Mouse (Mus musculus): ENCODE measurements around the gene Heg1. TPM values are rescaled to one million over a fixed set of nuclear protein-coding genes. Genes with fewer than 3 reads are reported as not detected.

Heg1 gene
- polyA plus RNA-seq, 1 experiment from 2014 or later, result 22.9 TPM

GRCm38 (mm10) chr16:33705258-33705657 is 21.1 kb downstream of the Heg1 start:
- Histone ChIP-seq H3K27ac (ENCODE audit: low read length) (no peak overlapping the region), H3K36me3 (ENCODE audit: control insufficient read depth, insufficient read depth, low read length) (no peaks in the 10 kb centered on the region), H3K9ac (replicated peaks; ENCODE audit: low read depth, low read length) (no peak overlapping the region), H3K27me3 (ENCODE audit: control insufficient read depth, insufficient read depth, low read length) (no peaks in the 10 kb centered on the region), H3K4me1 (ENCODE audit: control insufficient read depth, insufficient read depth, low read length) (no peaks in the 10 kb centered on the region), H3K4me2 (replicated peaks; ENCODE audit: low read depth, low read length) (no peak overlapping the region), H3K9me3 (ENCODE audit: control insufficient read depth, low read depth, low read length) (no peaks in the 10 kb centered on the region), H3K4me3 (ENCODE audit: low read depth, low read length) (no peak overlapping the region)
- no peak for ATAC-seq (ENCODE audit: insufficient number of reproducible peaks, insufficient read depth, low FRiP score, low read depth)
- WGBS, result 21% methylated on average over 6 of the region's 6 CpGs

GRCm38 (mm10) chr16:33706111-33706890 is 22.1 kb downstream of the Heg1 start:
- Histone ChIP-seq H3K27ac (ENCODE audit: low read length) (no peak overlapping the region), H3K9me3 (ENCODE audit: control insufficient read depth, low read depth, low read length) (no peaks in the 10 kb centered on the region), H3K27me3 (ENCODE audit: control insufficient read depth, insufficient read depth, low read length) (no peaks in the 10 kb centered on the region), H3K4me3 (ENCODE audit: low read depth, low read length) (no peak overlapping the region), H3K4me2 (replicated peaks; ENCODE audit: low read depth, low read length) (no peak overlapping the region), H3K36me3 (ENCODE audit: control insufficient read depth, insufficient read depth, low read length) (peaks cover 7% of the 10 kb centered on the region; the same call in 1 of the 2 replicates), H3K9ac (replicated peaks; ENCODE audit: low read depth, low read length) (no peak overlapping the region), H3K4me1 (ENCODE audit: control insufficient read depth, insufficient read depth, low read length) (no peaks in the 10 kb centered on the region)
- ATAC-seq (ENCODE audit: insufficient number of reproducible peaks, insufficient read depth, low FRiP score, low read depth), result no peak
- 94% methylated on average over 14 of the region's 14 CpGs for WGBS

GRCm38 (mm10) chr16:33708031-33708430 is 23.9 kb downstream of the Heg1 start:
- Histone ChIP-seq H3K36me3 (ENCODE audit: control insufficient read depth, insufficient read depth, low read length) (peaks cover 7% of the 10 kb centered on the region; the same call in 1 of the 2 replicates), H3K27ac (ENCODE audit: low read length) (no peak overlapping the region), H3K4me3 (ENCODE audit: low read depth, low read length) (no peak overlapping the region), H3K9me3 (ENCODE audit: control insufficient read depth, low read depth, low read length) (no peaks in the 10 kb centered on the region), H3K9ac (replicated peaks; ENCODE audit: low read depth, low read length) (no peak overlapping the region), H3K4me1 (ENCODE audit: control insufficient read depth, insufficient read depth, low read length) (no peaks in the 10 kb centered on the region), H3K27me3 (ENCODE audit: control insufficient read depth, insufficient read depth, low read length) (no peaks in the 10 kb centered on the region), H3K4me2 (replicated peaks; ENCODE audit: low read depth, low read length) (no peak overlapping the region)
- no peak for ATAC-seq (ENCODE audit: insufficient number of reproducible peaks, insufficient read depth, low FRiP score, low read depth)
- WGBS, result 91% methylated on average over 10 of the region's 10 CpGs

- Histone ChIP-seq H3K4me2 (replicated peaks; ENCODE audit: low read depth, low read length) (no peak overlapping the region), H3K9me3 (ENCODE audit: control insufficient read depth, low read depth, low read length) (no peaks in the 10 kb centered on the region), H3K27ac (ENCODE audit: low read length) (no peak overlapping the region), H3K4me3 (ENCODE audit: low read depth, low read length) (no peak overlapping the region), H3K4me1 (ENCODE audit: control insufficient read depth, insufficient read depth, low read length) (no peaks in the 10 kb centered on the region), H3K36me3 (ENCODE audit: control insufficient read depth, insufficient read depth, low read length) (peaks cover 7% of the 10 kb centered on the region; the same call in 1 of the 2 replicates), H3K27me3 (ENCODE audit: control insufficient read depth, insufficient read depth, low read length) (no peaks in the 10 kb centered on the region), H3K9ac (replicated peaks; ENCODE audit: low read depth, low read length) (no peak overlapping the region)
- ATAC-seq (ENCODE audit: insufficient number of reproducible peaks, insufficient read depth, low FRiP score, low read depth), result no peak
- 90% methylated on average over 12 of the region's 12 CpGs for WGBS
Measured at GRCm38 (mm10) chr16:33708585-33709397, 24.6 kb downstream of the Heg1 start.

DNA sequence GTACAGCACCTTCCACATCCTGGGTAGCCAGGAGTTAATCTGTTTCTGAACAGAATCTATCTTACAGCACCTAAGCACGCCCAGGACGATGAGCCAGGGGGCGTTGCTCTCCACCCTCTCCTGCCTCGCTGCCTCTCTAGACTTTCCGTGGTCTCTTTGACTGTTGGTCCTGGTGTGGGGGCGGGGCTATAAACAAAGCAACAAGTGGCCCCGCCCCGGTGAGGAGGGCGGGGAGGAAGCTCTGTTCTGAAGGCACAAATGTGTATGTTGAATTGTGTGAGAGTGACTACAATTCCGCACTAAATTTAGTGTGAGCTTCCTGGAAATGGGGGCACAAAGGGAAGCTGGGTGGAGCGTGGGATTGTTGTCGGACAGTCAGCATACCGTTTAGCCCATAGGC is 30.1 kb downstream of the Heg1 start:
- no peaks in the 10 kb centered on the region for H3K4me1 ChIP-seq (ENCODE audit: control insufficient read depth, insufficient read depth, low read length)
- H3K9ac ChIP-seq (replicated peaks; ENCODE audit: low read depth, low read length), result no peak overlapping the region
- H3K36me3 ChIP-seq (ENCODE audit: control insufficient read depth, insufficient read depth, low read length), result peaks cover 7% of the 10 kb centered on the region; the same call in 1 of the 2 replicates
- H3K27ac ChIP-seq (ENCODE audit: low read length), result 0 out of 2 replicates have a peak overlapping the region, but pooled peaks have one; percentile 21
- peak; percentile 82 for ATAC-seq (ENCODE audit: insufficient number of reproducible peaks, insufficient read depth, low FRiP score, low read depth)
- H3K27me3 ChIP-seq (ENCODE audit: control insufficient read depth, insufficient read depth, low read length), result no peaks in the 10 kb centered on the region
- H3K4me3 ChIP-seq (ENCODE audit: low read depth, low read length), result peak overlapping the region; percentile 21
- H3K9me3 ChIP-seq (ENCODE audit: control insufficient read depth, low read depth, low read length), result no peaks in the 10 kb centered on the region
- peak overlapping the region; percentile 37 for H3K4me2 ChIP-seq (replicated peaks; ENCODE audit: low read depth, low read length)
- 6% methylated on average over 13 of the region's 13 CpGs for WGBS

GRCm38 (mm10) chr16:33723241-33723640 is 39.1 kb downstream of the Heg1 start:
- Histone ChIP-seq H3K4me3 (ENCODE audit: low read depth, low read length) (no peak overlapping the region), H3K27me3 (ENCODE audit: control insufficient read depth, insufficient read depth, low read length) (no peaks in the 10 kb centered on the region), H3K4me2 (replicated peaks; ENCODE audit: low read depth, low read length) (no peak overlapping the region), H3K4me1 (ENCODE audit: control insufficient read depth, insufficient read depth, low read length) (peaks cover 3% of the 10 kb centered on the region; the same call in 1 of the 2 replicates), H3K9me3 (ENCODE audit: control insufficient read depth, low read depth, low read length) (no peaks in the 10 kb centered on the region), H3K27ac (ENCODE audit: low read length) (no peak overlapping the region), H3K36me3 (ENCODE audit: control insufficient read depth, insufficient read depth, low read length) (peaks cover 32% of the 10 kb centered on the region), H3K9ac (replicated peaks; ENCODE audit: low read depth, low read length) (no peak overlapping the region)
- 98% methylated on average over 2 of the region's 2 CpGs for WGBS
- ATAC-seq (ENCODE audit: insufficient number of reproducible peaks, insufficient read depth, low FRiP score, low read depth), result no peak

- Histone ChIP-seq H3K9me3 (ENCODE audit: control insufficient read depth, low read depth, low read length) (no peaks in the 10 kb centered on the region), H3K4me3 (ENCODE audit: low read depth, low read length) (no peak overlapping the region), H3K4me1 (ENCODE audit: control insufficient read depth, insufficient read depth, low read length) (peaks cover 3% of the 10 kb centered on the region; the same call in 1 of the 2 replicates), H3K36me3 (ENCODE audit: control insufficient read depth, insufficient read depth, low read length) (peaks cover 32% of the 10 kb centered on the region), H3K27ac (ENCODE audit: low read length) (no peak overlapping the region), H3K9ac (replicated peaks; ENCODE audit: low read depth, low read length) (no peak overlapping the region), H3K4me2 (replicated peaks; ENCODE audit: low read depth, low read length) (no peak overlapping the region), H3K27me3 (ENCODE audit: control insufficient read depth, insufficient read depth, low read length) (no peaks in the 10 kb centered on the region)
- ATAC-seq (ENCODE audit: insufficient number of reproducible peaks, insufficient read depth, low FRiP score, low read depth), result no peak
- WGBS, result 95% methylated on average over 3 of the region's 3 CpGs
Measured at GRCm38 (mm10) chr16:33723983-33724382, 39.8 kb downstream of the Heg1 start.

GRCm38 (mm10) chr16:33726261-33726660 is 42.1 kb downstream of the Heg1 start:
- Histone ChIP-seq H3K4me3 (ENCODE audit: low read depth, low read length) (no peak overlapping the region), H3K4me2 (replicated peaks; ENCODE audit: low read depth, low read length) (no peak overlapping the region), H3K27me3 (ENCODE audit: control insufficient read depth, insufficient read depth, low read length) (no peaks in the 10 kb centered on the region), H3K9me3 (ENCODE audit: control insufficient read depth, low read depth, low read length) (no peaks in the 10 kb centered on the region), H3K27ac (ENCODE audit: low read length) (no peak overlapping the region), H3K9ac (replicated peaks; ENCODE audit: low read depth, low read length) (no peak overlapping the region), H3K36me3 (ENCODE audit: control insufficient read depth, insufficient read depth, low read length) (peaks cover 46% of the 10 kb centered on the region), H3K4me1 (ENCODE audit: control insufficient read depth, insufficient read depth, low read length) (no peaks in the 10 kb centered on the region)
- no peak for ATAC-seq (ENCODE audit: insufficient number of reproducible peaks, insufficient read depth, low FRiP score, low read depth)
- 96% methylated on average over 17 of the region's 17 CpGs for WGBS

Data from stomach, embryonic 14.5 days (tissue).